Mouse (Mus musculus) CH12.LX (cell line): Measurements from ENCODE around the gene Cd151.

Source experiments
- CTCF ChIP-seq, 2 experiments: IDR thresholded peaks in 1 of 2; conservative IDR thresholded peaks in 1 of 2; 2 replicates each; pipeline ENCODE4 v1.5.1; 2011 to 2012; ENCODE audit warnings: low read depth in 2 of 2, low read length in 2 of 2, improper control_type of control experiment in 1 of 2, inconsistent platforms in 1 of 2, mild to moderate bottlenecking in 1 of 2, moderate library complexity in 1 of 2
- ELF1 ChIP-seq: IDR thresholded peaks from 2 replicates; pipeline ENCODE4 v1.6.1; 2014; ENCODE audit warnings: low read depth, mild to moderate bottlenecking, inconsistent platforms, low read length, improper control_type of control experiment
- GABPA ChIP-seq: IDR thresholded peaks from 2 replicates; pipeline ENCODE4 v1.6.1; 2012; ENCODE audit warnings: low read depth, low read length, improper control_type of control experiment, inconsistent platforms; ENCODE audit not compliant: insufficient replicate concordance
- JUND ChIP-seq: conservative IDR thresholded peaks from 2 replicates; pipeline ENCODE4 v1.6.1; 2011; ENCODE audit warnings: low read depth, low read length, improper control_type of control experiment
- MAX ChIP-seq: IDR thresholded peaks from 2 replicates; pipeline ENCODE4 v1.6.1; 2011; ENCODE audit warnings: low read length, improper control_type of control experiment
- MEF2A ChIP-seq: IDR thresholded peaks from 2 replicates; pipeline ENCODE4 v1.6.1; 2014; ENCODE audit warnings: low read depth, mild to moderate bottlenecking, inconsistent platforms, low read length, improper control_type of control experiment, borderline replicate concordance
- POLR2A ChIP-seq: IDR thresholded peaks from 2 replicates; pipeline ENCODE4 v1.6.1; 2011; ENCODE audit warnings: low read depth, mild to moderate bottlenecking, improper control_type of control experiment, low read length
- SMC3 ChIP-seq: IDR thresholded peaks from 2 replicates; pipeline ENCODE4 v1.6.1; 2011; ENCODE audit warnings: low read depth, low read length, improper control_type of control experiment
- UBTF ChIP-seq: IDR thresholded peaks from 2 replicates; pipeline ENCODE4 v1.6.1; 2012; ENCODE audit warnings: low read depth, mild to moderate bottlenecking, inconsistent platforms, low read length, improper control_type of control experiment, moderate library complexity
- ZKSCAN1 ChIP-seq: IDR thresholded peaks from 2 replicates; pipeline ENCODE4 v1.6.1; 2012; ENCODE audit warnings: low read depth, inconsistent platforms, low read length, improper control_type of control experiment, borderline replicate concordance

DNA sequence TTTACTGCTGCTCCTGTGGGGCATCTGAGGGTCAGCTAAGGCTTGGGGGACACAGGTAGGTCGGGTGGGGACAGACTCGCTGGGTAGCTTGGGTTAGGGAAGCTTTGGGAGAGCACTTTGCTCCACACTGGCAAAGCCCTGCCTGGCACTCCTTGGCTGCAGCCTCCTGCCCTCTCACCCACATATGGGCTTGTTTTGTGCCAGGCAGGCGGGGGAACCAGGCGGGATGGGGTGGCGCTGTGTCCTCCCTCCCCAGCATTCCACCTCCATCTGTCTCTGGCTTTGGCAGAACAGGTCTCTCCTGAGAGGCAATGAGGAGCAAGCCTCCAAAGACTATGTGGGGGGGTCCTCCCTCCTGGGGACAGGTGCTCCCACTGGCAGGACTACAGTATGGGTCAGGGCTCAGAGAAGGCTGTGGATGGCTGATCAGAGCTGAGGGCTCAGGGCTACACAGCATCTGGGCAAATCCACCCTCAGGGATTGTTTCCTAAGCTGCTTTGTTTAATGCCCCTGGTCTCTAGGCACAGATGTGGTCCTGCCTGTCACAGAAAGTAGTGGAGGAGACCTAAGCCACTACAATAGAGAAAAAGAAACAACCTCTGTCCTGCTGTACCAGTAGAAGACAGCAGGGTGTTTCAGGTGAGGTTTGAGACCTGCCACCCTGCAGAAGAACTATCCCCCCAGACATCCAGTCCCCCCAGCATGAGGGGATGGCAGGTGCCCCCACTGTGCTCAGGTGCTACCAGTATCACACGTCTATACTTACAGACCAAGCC is 34.3 kb upstream of the Cd151 start:
- TF ChIP-seq POLR2A (no peak), CTCF (conservative IDR thresholded peaks at IDR 0.05 in 1 of 2, IDR thresholded peaks at IDR 0.05 in 1 of 2; ENCODE audit: low read depth in 2 of 2, low read length in 2 of 2) (no peak), MAX (no peak), MEF2A (no peak), ELF1 (no peak), JUND (no peak), SMC3 (no peak), UBTF (no peak), ZKSCAN1 (no peak), GABPA (no peak)
